Mouse (Mus musculus) retina, embryonic 14.5 days (tissue): Measurements from ENCODE around the gene Gm20767.
A peak's percentile ranks its signal among the peaks of the same experiment; 100 is the strongest.
"Not testable (repeated sequence)": the region's sequence is repeated elsewhere in the genome, so short reads cannot be mapped to it uniquely, and the experiment has no call there.

Experiments used
- DNase-seq: peaks from one replicate; pipeline ENCODE4 v3.0.0-alpha.2; 2015; ENCODE audit warnings: low spot score

Gm20767 gene

GRCm38 (mm10) chr13:120139946-120140345, at the start of gene Gm20767:
Gene Gm20767 (plus strand): TSS chr13:120140246.
- DNase-seq: not testable (repeated sequence)

- DNase-seq: not testable (repeated sequence)
Measured at GRCm38 (mm10) chr13:120092950-120093349, 47.1 kb upstream of the Gm20767 start.

- peak; percentile 15 for DNase-seq
Measured at GRCm38 (mm10) chr13:120096241-120096937, 43.7 kb upstream of the Gm20767 start.

- DNase-seq: not testable (repeated sequence)
Measured at GRCm38 (mm10) chr13:120096938-120097256, 43.1 kb upstream of the Gm20767 start.

GRCm38 (mm10) chr13:120099327-120099726, 40.7 kb upstream of the Gm20767 start:
- DNase-seq: not testable (repeated sequence)

- not testable (repeated sequence) for DNase-seq
Measured at GRCm38 (mm10) chr13:120106504-120106903, 33.5 kb upstream of the Gm20767 start.

- DNase-seq: not testable (repeated sequence)
Measured at GRCm38 (mm10) chr13:120107000-120107399, 33.0 kb upstream of the Gm20767 start.

- not testable (repeated sequence) for DNase-seq
Measured at GRCm38 (mm10) chr13:120142348-120142747, 2.3 kb downstream of the Gm20767 start.

- DNase-seq: not testable (repeated sequence)
Measured at GRCm38 (mm10) chr13:120149660-120150407, 9.8 kb downstream of the Gm20767 start.

GRCm38 (mm10) chr13:120150589-120150988, 10.5 kb downstream of the Gm20767 start:
- DNase-seq: not testable (repeated sequence)

- not testable (repeated sequence) for DNase-seq
Measured at GRCm38 (mm10) chr13:120168301-120168700, 28.3 kb downstream of the Gm20767 start.

GRCm38 (mm10) chr13:120172133-120172532, 32.1 kb downstream of the Gm20767 start, which contains the start of gene Gm21818:
Gene Gm21818 (plus strand): TSS chr13:120172433.
- DNase-seq: not testable (repeated sequence)

GRCm38 (mm10) chr13:120196189-120196821, 56.3 kb downstream of the Gm20767 start:
- not testable (repeated sequence) for DNase-seq
